Mouse (Mus musculus) kidney, postnatal 14 days (tissue): ENCODE measurements around the gene Dennd6a.

Source experiments
- DNase-seq: peaks from one replicate; pipeline ENCODE4 v3.0.0; 2022; ENCODE audit warnings: mixed read lengths

Dennd6a gene

GRCm38 (mm10) chr14:26576255-26576780 lies 2.7 kb downstream of the Dennd6a start:
- no peak for DNase-seq

DNA sequence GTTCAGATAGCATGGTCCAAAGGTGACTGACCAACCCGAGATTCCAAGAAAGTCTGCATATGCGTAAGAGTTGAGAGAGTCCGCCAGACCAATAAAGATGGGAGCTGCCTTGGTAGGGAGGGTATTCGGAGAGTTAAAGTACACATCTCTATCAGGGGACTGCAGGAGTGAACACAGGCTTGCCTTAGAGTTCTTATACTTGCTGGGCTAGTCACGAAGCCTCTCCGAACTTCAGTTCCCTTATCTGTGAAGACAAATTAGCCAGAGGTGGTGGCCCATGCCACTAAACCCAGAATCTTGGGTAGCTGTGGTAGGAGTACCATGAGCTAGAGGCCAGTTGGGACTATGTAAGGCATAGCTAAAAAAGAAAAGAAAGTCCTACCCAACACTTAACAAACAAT lies 5.1 kb downstream of the Dennd6a start:
- peak; percentile 7 for DNase-seq

DNA sequence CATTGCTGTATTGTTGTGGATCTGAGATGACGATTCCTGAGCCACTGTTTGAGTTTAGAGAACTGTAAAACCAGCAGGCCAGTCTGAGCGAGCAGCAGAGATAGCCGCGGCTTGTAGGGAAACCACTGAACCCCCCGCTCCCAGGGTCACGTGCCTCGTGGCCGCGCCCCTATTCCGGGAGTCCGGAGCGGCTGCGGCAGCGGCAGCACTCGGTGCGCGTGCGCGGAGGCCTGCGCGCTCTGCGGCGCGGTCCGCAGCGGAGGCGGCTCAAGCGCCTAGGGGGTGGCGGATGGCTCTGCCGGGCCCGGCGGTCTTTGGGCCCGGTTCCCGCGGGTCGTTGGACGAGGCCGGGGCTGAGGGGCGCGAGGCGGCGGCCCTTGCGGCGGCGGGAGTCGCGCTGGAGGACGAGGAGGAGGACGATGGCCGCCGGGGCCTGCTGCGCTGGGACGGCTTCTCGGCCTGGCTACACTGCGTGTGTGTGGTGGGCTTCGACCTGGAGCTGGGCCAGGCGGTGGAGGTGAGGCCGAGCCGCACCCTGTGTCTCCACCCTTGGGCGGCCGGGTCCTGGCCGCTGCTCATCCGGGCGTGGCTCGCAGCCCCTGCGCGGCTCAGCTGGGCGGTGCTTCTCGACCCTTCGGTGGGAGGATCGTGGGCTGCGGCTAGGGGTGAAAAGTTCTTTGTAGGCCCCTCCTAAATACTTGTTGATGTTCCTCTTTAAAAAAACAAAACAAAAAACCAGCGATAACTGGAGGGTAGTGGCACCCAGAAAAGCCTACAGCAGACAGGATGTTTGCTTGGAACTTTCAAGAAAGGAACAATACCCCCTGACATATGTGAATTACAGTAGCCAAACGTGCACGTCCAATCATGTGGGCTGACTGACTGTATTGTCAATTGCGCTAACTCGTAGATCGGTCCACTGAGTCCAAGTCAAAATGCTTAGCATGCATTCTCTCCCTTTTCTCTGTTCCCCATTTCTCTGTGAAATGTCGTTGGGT lies 6.0 kb downstream of the Dennd6a start:
- DNase-seq, result peak; percentile 93

DNA sequence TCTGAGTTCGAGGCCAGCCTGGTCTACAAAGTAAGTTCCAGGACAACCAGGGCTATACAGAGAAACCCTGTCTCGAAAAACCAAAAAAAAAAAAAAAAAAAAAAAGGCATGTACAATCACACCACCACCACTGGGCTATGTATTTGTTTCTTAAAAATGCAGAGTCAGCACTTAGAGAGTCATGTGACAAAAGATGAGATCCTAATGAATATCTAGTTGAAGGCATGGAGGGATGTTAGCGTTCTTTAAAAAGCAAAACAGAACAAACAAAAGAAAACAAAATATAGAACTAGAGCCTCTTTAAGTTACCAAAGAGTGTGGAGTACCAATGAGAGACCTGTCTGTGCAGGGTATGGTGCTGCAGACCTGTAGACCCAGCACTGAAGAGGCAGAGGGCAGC lies 10.0 kb downstream of the Dennd6a start:
- DNase-seq, result no peak

GRCm38 (mm10) chr14:26587116-26587515 lies 13.5 kb downstream of the Dennd6a start:
- DNase-seq, result no peak

DNA sequence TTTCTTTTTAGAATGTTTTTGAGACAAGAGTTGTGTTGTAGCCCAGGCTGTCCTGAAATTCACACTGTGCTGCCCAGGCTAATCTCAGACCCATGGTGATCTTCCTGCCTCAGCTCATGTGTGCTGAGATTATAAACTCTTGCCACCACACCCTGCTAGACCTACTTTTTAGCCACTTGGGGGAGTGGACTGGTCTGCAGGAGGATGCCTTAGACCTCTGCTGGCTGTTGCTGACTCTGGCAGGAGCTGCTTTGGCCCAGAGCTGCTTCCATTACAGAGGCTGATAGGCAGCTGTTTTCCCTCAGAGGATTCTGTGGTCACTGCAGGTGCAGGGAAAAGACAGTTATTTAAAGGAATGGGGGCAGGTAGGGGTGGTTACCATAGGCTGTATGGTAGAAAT lies 17.7 kb downstream of the Dennd6a start:
- no peak for DNase-seq

- no peak for DNase-seq
Measured at GRCm38 (mm10) chr14:26593281-26593895, 19.7 kb downstream of the Dennd6a start.

DNA sequence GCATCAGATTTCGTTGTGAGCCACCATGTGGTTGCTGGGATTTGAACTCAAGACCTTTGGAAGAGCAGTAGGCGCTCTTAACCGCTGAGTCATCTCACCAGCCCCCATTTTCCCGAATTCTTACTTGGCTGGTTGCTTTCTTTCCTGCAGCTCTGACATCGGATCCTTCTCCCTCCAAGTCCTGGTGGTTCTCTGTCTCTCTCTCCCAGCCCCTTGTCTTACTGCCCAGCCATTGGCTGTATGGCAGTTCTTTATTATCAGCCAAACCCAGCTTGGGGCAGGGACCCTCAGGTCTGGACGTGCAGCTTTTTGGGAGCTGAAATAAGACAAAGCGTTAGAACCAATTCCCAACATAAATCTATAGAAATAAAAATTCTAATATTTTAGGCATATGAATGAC lies 21.5 kb downstream of the Dennd6a start:
- no peak for DNase-seq

GRCm38 (mm10) chr14:26595695-26596365 lies 22.2 kb downstream of the Dennd6a start:
- DNase-seq, result peak; percentile 32

GRCm38 (mm10) chr14:26605354-26605753 lies 31.7 kb downstream of the Dennd6a start:
- DNase-seq, result no peak

GRCm38 (mm10) chr14:26609674-26610073 lies 36.0 kb downstream of the Dennd6a start:
- DNase-seq, result no peak

- DNase-seq, result no peak
Measured at GRCm38 (mm10) chr14:26610689-26611088, 37.0 kb downstream of the Dennd6a start.

- DNase-seq, result no peak
Measured at GRCm38 (mm10) chr14:26625301-26625700, 51.6 kb downstream of the Dennd6a start.

DNA sequence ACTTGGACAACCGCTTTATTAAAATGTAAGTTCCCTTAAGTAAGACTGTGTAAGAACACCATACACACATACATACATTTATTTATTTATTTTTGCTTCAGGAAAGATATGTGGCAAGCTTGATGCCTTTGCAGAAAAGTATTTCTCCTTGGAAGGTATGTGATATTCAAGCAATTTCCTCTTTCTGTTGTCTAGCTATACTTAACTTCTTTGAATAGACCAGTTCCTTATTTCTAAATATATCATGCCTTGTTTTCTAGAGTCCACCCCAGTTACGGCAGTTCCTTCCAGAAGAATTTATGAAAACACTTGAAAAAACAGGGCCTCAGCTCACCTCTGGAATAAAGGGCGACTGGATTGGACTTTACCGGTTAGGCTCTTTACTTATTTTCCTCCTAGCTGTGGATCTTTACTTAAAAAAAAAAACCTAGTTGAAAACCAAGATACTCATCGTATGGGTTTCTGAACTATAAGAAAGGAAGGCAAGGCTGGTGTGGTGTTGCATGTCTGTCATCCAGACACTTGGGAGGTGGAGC lies 53.0 kb downstream of the Dennd6a start:
- DNase-seq, result peak; percentile 16

DNA sequence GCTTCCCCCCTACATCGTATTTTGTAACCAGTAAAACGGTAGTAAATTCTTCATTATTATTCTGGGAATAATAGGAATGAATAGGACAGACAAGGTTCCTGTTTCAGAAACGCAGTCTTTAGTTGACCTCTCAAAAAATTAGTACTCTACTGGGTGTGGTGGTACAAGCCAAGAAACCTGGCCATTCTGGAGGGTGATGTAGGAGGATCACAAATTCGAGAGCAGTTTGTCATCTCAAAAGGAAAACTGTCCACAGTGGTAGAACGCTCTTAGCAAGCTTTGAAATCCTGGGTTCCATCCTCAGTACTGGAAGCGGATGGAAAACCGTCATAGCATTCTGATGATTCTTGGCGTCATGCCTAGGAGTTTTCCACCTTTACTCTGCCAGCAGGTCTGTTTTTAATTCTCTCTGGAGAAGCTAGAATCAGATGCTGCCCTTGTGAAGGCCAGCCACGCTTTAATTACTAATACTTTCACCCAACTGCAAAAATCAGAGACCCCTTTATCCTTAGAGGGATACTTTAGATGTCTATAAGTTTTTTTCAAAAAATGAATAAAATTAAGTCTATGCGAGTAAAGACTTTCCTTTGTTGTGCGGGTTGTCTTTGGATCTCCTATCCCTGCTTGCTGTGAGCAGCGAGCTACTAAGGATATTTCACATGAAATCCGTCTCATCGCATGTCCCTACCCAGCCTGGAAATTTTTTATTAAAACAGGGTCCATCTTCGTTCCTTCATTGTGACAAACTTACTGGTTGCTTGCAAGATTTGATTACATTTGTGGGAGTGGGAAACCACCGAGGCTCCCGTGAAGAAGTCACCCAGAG lies 63.6 kb downstream of the Dennd6a start:
- peak; percentile 76 for DNase-seq

- DNase-seq, result peak; percentile 99
Measured at GRCm38 (mm10) chr14:26637851-26638707, 64.4 kb downstream of the Dennd6a start, which contains the start of gene Arf4. Gene Arf4, plus strand, starts transcription at chr14:26638074.

GRCm38 (mm10) chr14:26638708-26639084 lies 65.0 kb downstream of the Dennd6a start:
- DNase-seq, result peak; percentile 79

DNA sequence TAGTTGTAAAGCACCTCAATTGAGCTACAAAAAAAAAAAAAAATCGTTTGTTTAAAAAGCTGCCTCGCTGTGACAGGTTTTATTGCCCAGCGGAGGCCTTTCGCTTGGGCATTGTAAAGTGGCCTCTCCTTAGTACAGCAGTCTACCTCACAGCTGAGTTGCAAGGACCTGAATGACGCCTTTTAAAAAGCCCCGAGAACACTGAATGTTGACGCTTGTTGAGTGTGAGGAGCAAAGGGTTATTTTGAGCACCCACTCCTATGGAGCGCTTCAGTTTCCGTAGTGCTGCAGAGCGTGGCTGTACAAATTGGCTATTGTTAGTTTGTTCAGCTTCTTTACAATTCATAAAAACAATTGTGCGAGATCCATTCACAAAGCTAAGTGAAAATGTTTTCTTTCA lies 65.6 kb downstream of the Dennd6a start:
- DNase-seq, result no peak

DNA sequence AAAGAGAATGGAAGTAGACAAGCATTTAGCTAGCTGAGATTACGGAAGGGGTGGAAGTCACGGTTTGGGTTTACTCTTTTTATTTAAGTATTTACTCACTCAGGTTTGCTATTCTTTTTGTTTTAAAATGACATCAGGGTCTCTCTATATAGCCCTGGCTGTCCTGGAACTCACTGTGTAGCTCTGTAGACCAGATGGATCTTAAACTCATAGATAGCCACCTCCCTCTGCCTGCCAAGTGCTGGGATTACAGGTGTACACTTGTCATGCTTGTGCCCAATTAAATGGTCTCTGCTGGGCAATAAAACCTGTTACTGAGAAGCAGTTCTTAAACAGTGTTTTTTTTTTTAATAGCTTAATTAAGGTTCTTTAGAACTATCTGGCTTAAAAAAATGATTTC lies 66.3 kb downstream of the Dennd6a start:
- DNase-seq, result peak; percentile 23

DNA sequence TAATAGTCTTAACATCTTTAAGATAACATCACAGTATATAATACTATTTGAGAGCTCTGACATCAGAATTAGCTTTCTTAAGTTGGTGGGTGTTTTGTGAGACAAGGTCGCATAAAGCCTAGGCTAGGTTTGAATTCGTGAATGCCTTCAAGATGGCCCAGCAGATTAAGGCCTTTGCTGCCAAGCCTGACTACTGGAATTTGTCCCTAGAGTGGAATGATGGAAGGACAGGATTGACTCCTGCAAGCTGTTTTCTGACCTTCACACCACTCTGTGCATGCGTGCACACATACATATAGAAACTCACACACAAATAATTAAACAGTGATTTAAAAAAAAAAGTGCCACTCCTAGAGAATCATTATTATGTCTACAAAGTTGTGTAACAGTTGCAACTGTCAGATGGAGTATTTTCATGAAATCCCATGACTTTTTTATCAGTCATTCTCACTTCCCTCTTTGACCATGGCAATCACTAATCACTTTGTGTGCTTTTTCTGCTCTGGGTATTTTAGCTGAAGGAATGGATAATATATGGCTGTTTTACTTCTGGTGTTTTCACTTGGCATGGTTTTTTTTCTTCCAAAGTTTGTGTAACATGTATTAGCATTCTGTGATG lies 69.5 kb downstream of the Dennd6a start:
- DNase-seq, result no peak
